Mouse (Mus musculus): Measurements from ENCODE around the gene Haus6. TPM values are rescaled to one million over a fixed set of nuclear protein-coding genes. Genes with fewer than 3 reads are reported as not detected.

Haus6 gene
- polyA plus RNA-seq, 1 experiment from 2014 or later: 6.3 TPM

DNA sequence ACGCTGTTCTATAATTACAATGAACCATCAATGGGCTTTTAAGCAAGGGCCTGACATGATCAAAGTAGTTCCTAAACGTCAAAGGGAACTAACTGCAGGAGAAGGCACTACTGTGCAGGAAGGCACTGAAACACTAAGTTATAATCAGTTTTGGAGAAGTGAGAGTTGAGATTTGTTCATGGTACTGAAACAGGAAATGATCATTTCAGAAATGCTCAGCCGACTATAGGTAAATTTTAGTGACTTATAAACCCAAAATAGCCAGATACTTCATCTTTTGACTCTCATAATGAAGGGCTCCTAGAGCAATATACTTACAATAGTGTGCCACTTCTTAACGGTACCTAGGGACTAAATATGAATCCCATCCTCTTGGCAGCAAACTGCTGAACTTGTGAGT, 31.8 kb downstream of the Haus6 start:
- no peak overlapping the region for H3K9ac ChIP-seq (replicated peaks; ENCODE audit: low read depth, low read length)
- no peak overlapping the region for H3K4me2 ChIP-seq (ENCODE audit: low read depth, low read length)
- no peak overlapping the region for H3K4me3 ChIP-seq (ENCODE audit: low read depth, low read length)
- H3K27ac ChIP-seq (ENCODE audit: low read depth, low read length): no peak overlapping the region
- peaks cover 19% of the 10 kb centered on the region; the same call in 1 of the 2 replicates for H3K4me1 ChIP-seq (ENCODE audit: control insufficient read depth, insufficient read depth, low read length)
- no peaks in the 10 kb centered on the region for H3K9me3 ChIP-seq (ENCODE audit: control insufficient read depth, low read length)
- ATAC-seq (ENCODE audit: low read depth): no peak
- peaks cover 14% of the 10 kb centered on the region for H3K36me3 ChIP-seq (ENCODE audit: control insufficient read depth, insufficient read depth, low read length)
- 55% methylated on average over 4 of the region's 4 CpGs for WGBS
- no peaks in the 10 kb centered on the region for H3K27me3 ChIP-seq (ENCODE audit: control insufficient read depth, insufficient read depth, low read length)

DNA sequence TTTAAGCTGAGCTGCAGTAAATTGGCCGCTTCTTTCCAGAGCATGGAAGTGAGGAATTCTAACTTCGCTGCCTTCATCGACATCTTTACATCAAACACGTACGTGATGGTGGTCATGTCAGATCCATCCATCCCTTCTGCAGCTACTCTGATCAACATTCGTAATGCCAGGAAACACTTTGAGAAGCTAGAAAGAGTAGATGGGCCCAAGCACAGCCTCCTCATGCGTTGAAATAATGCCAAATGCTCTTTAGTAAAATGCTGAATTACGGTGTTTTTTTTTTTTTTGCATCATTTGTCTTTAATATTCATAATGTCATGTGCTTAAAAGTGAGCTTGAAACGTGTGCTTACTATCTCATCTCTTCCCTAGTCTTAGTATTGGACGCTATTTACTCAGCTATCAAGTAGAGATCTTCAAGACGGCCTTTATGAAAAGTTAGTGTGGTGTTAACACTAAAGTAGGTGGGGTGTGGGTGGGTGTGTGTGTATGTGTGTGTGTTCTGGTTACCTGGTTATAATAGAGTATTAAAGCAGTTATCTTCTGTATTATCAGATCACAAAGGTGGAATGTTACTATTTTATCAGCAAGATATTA, 35.1 kb downstream of the Haus6 start:
- H3K27ac ChIP-seq (ENCODE audit: low read depth, low read length): no peak overlapping the region
- H3K9ac ChIP-seq (replicated peaks; ENCODE audit: low read depth, low read length): peak overlapping the region; percentile 89
- H3K4me3 ChIP-seq (ENCODE audit: low read depth, low read length): peak overlapping the region; percentile 68
- no peaks in the 10 kb centered on the region for H3K27me3 ChIP-seq (ENCODE audit: control insufficient read depth, insufficient read depth, low read length)
- H3K36me3 ChIP-seq (ENCODE audit: control insufficient read depth, insufficient read depth, low read length): peaks cover 3% of the 10 kb centered on the region; the same call in 1 of the 2 replicates
- H3K4me1 ChIP-seq (ENCODE audit: control insufficient read depth, insufficient read depth, low read length): peaks cover 19% of the 10 kb centered on the region; the same call in 1 of the 2 replicates
- peak overlapping the region; percentile 67 for H3K4me2 ChIP-seq (ENCODE audit: low read depth, low read length)
- no peaks in the 10 kb centered on the region for H3K9me3 ChIP-seq (ENCODE audit: control insufficient read depth, low read length)
- 10% methylated on average over 11 of the region's 11 CpGs for WGBS
- ATAC-seq (ENCODE audit: low read depth): no peak

DNA sequence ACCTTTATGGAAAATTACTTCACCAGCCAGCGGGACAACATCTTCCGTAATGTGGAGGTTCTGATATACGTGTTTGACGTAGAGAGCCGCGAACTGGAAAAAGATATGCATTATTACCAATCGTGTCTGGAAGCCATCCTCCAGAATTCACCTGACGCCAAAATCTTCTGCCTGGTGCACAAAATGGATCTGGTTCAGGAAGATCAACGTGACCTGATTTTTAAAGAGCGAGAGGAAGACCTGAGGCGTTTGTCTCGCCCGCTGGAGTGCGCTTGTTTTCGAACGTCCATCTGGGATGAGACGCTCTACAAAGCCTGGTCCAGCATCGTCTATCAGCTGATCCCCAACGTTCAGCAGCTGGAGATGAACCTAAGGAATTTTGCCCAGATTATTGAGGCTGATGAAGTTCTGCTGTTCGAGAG, 35.7 kb downstream of the Haus6 start:
- WGBS: under 1% methylated on average over 20 of the region's 20 CpGs
- Histone ChIP-seq H3K27me3 (ENCODE audit: control insufficient read depth, insufficient read depth, low read length) (no peaks in the 10 kb centered on the region), H3K36me3 (ENCODE audit: control insufficient read depth, insufficient read depth, low read length) (peaks cover 3% of the 10 kb centered on the region; the same call in 1 of the 2 replicates), H3K27ac (ENCODE audit: low read depth, low read length) (peak overlapping the region; percentile 96), H3K4me1 (ENCODE audit: control insufficient read depth, insufficient read depth, low read length) (peaks cover 19% of the 10 kb centered on the region; the same call in 1 of the 2 replicates), H3K9ac (replicated peaks; ENCODE audit: low read depth, low read length) (peak overlapping the region; percentile 89), H3K4me3 (ENCODE audit: low read depth, low read length) (peak overlapping the region; percentile 68), H3K4me2 (ENCODE audit: low read depth, low read length) (peak overlapping the region; percentile 67), H3K9me3 (ENCODE audit: control insufficient read depth, low read length) (no peaks in the 10 kb centered on the region)
- ATAC-seq (ENCODE audit: low read depth): no peak

DNA sequence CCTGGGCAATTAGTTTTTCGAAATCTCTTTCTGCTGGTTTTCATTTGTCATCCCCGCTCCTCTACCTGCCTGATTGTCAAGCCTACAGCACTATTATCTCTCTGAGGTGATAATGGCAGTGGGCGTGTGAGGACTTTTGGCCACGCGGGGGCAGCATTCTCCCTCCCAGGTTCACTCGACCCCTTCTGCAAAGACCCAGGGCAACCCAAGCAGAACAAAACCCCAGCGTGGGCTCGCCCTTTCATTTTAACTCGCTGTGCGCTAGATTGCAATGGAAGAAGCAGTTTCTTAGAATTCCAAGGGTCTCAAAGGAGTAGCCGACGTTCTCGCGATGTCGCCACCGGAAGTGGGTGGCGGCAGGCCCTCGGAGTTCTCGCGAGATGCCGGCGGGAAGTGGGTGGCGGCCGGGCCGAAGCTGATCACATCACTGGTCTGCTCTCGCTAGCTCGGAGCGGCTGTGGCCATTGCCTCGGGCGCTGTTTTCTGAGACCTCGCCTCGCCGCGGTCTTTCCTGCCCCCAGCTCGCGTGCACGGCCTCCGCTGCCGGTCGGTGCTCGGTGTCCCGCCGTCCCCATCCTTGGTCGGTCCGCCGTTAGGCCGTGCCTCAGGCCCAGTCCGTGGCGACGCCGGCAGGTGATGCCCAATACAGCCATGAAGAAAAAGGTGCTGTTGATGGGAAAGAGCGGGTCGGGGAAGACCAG, 36.4 kb downstream of the Haus6 start, which contains the start of gene Rraga:
Gene Rraga, plus strand, starts transcription at position 386 of the 701 bp plus-strand sequence.
- H3K4me2 ChIP-seq (ENCODE audit: low read depth, low read length): peak within 1 kb of the TSS; percentile 67
- H3K27me3 ChIP-seq (ENCODE audit: control insufficient read depth, insufficient read depth, low read length): no peaks in the 10 kb centered on the region
- peak within 1 kb of the TSS; percentile 68 for H3K4me3 ChIP-seq (ENCODE audit: low read depth, low read length)
- peak within 1 kb of the TSS; percentile 89 for H3K9ac ChIP-seq (replicated peaks; ENCODE audit: low read depth, low read length)
- no peaks in the 10 kb centered on the region for H3K9me3 ChIP-seq (ENCODE audit: control insufficient read depth, low read length)
- peaks cover 19% of the 10 kb centered on the region; the same call in 1 of the 2 replicates for H3K4me1 ChIP-seq (ENCODE audit: control insufficient read depth, insufficient read depth, low read length)
- peaks cover 3% of the 10 kb centered on the region; the same call in 1 of the 2 replicates for H3K36me3 ChIP-seq (ENCODE audit: control insufficient read depth, insufficient read depth, low read length)
- WGBS: under 1% methylated on average over 53 of the region's 53 CpGs
- peak within 1 kb of the TSS; percentile 96 for H3K27ac ChIP-seq (ENCODE audit: low read depth, low read length)
- peak; percentile 98 for ATAC-seq (ENCODE audit: low read depth)

DNA sequence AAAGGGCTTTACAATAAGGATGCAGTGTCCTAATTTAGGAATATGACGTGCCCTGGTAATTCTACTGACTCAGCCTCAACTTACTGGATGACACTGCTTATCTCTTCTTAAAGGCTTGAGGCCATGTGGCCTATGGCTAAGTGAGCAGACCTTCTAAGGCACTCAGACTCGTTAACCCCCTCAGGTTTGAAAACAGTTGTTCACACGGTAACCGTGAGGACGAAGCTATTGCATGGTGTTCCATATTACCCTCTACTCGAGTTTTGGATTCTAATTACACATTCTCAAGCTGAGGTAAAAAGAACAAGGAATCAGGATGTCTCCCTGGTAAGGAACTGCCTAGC, 36.9 kb downstream of the Haus6 start:
- 12% methylated on average over 6 of the region's 6 CpGs for WGBS
- peak overlapping the region; percentile 68 for H3K4me3 ChIP-seq (ENCODE audit: low read depth, low read length)
- peak overlapping the region; percentile 66 for H3K4me2 ChIP-seq (ENCODE audit: low read depth, low read length)
- ATAC-seq (ENCODE audit: low read depth): peak; percentile 55
- H3K36me3 ChIP-seq (ENCODE audit: control insufficient read depth, insufficient read depth, low read length): peaks cover 3% of the 10 kb centered on the region; the same call in 1 of the 2 replicates
- peak overlapping the region; percentile 89 for H3K9ac ChIP-seq (replicated peaks; ENCODE audit: low read depth, low read length)
- H3K9me3 ChIP-seq (ENCODE audit: control insufficient read depth, low read length): no peaks in the 10 kb centered on the region
- peak overlapping the region; percentile 96 for H3K27ac ChIP-seq (ENCODE audit: low read depth, low read length)
- H3K4me1 ChIP-seq (ENCODE audit: control insufficient read depth, insufficient read depth, low read length): peaks cover 19% of the 10 kb centered on the region; the same call in 1 of the 2 replicates
- no peaks in the 10 kb centered on the region for H3K27me3 ChIP-seq (ENCODE audit: control insufficient read depth, insufficient read depth, low read length)

DNA sequence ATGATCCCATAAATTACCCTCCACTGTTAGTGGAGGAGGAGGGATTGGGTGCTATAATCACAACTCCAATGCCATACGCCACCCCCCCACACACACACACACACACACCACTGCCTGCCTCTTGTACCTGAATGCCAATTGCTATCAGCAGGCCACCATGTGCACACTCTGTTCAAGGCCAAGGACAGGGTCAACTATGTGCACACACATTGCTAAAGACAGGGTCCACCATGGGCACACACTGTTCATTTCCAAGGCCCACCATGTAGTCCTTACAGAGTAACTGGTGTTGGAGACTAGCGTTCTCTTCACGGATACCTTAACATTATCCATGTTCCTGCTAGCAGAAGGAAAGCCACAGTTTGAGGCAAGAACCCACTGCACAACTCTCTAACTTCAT, 50.8 kb downstream of the Haus6 start:
- Histone ChIP-seq H3K27ac (ENCODE audit: low read depth, low read length) (no peak overlapping the region), H3K4me1 (ENCODE audit: control insufficient read depth, insufficient read depth, low read length) (no peaks in the 10 kb centered on the region), H3K9me3 (ENCODE audit: control insufficient read depth, low read length) (no peaks in the 10 kb centered on the region), H3K9ac (replicated peaks; ENCODE audit: low read depth, low read length) (no peak overlapping the region), H3K4me2 (ENCODE audit: low read depth, low read length) (no peak overlapping the region), H3K36me3 (ENCODE audit: control insufficient read depth, insufficient read depth, low read length) (no peaks in the 10 kb centered on the region), H3K4me3 (ENCODE audit: low read depth, low read length) (no peak overlapping the region), H3K27me3 (ENCODE audit: control insufficient read depth, insufficient read depth, low read length) (no peaks in the 10 kb centered on the region)
- WGBS: 97% methylated on average over 3 of the region's 3 CpGs
- no peak for ATAC-seq (ENCODE audit: low read depth)

DNA sequence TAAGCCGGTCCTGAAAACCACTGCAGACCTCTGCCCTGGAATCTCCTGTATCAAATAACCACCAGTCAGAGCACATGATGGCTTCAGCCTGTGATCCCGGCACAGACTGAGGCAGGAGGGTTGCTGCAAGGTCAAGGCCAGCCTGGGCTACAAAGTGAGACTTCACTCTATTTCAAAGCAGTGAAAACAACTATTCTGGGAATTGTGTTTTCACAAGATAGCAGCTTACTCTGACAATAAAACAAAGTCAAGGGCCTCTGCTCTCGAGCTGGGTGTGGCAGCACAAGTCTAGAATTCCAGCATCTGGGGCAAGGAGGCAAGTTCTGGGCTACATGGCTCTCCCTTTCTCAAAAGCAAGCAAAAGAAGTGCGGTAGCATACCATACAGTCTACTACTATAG, 52.8 kb downstream of the Haus6 start:
- Histone ChIP-seq H3K9ac (replicated peaks; ENCODE audit: low read depth, low read length) (no peak overlapping the region), H3K4me1 (ENCODE audit: control insufficient read depth, insufficient read depth, low read length) (no peaks in the 10 kb centered on the region), H3K9me3 (ENCODE audit: control insufficient read depth, low read length) (no peaks in the 10 kb centered on the region), H3K27me3 (ENCODE audit: control insufficient read depth, insufficient read depth, low read length) (no peaks in the 10 kb centered on the region), H3K4me3 (ENCODE audit: low read depth, low read length) (no peak overlapping the region), H3K27ac (ENCODE audit: low read depth, low read length) (no peak overlapping the region), H3K36me3 (ENCODE audit: control insufficient read depth, insufficient read depth, low read length) (no peaks in the 10 kb centered on the region), H3K4me2 (ENCODE audit: low read depth, low read length) (no peak overlapping the region)
- no peak for ATAC-seq (ENCODE audit: low read depth)
- WGBS: 80% methylated on average over 4 of the region's 4 CpGs

DNA sequence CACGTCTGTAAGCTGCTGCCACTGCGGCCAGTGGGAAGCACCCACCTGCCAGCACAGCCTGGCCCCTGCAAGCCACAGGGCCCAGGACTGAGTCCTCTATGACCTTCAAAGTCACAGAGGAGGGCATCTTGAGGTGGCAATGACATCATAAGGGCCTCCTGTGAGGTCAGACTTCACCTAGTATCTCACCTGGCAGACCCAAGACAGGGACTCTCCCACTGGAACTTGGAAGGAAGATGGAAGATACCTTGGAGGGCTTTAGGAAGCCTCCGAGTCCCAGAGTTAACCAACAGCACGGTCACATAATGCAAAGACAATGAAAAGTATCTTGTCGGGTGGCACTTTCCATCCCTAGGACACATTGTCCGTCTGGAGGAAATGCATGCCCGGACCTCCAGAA, 53.6 kb downstream of the Haus6 start, which contains the start of gene Saxo1:
Gene Saxo1, minus strand, starts transcription at position 101 of the 400 bp plus-strand sequence.
- no peak within 1 kb of the TSS for H3K4me2 ChIP-seq (ENCODE audit: low read depth, low read length)
- H3K4me3 ChIP-seq (ENCODE audit: low read depth, low read length): no peak within 1 kb of the TSS
- no peaks in the 10 kb centered on the region for H3K36me3 ChIP-seq (ENCODE audit: control insufficient read depth, insufficient read depth, low read length)
- H3K27me3 ChIP-seq (ENCODE audit: control insufficient read depth, insufficient read depth, low read length): no peaks in the 10 kb centered on the region
- WGBS: 92% methylated on average over 7 of the region's 7 CpGs
- no peaks in the 10 kb centered on the region for H3K9me3 ChIP-seq (ENCODE audit: control insufficient read depth, low read length)
- H3K27ac ChIP-seq (ENCODE audit: low read depth, low read length): no peak within 1 kb of the TSS
- no peak for ATAC-seq (ENCODE audit: low read depth)
- no peaks in the 10 kb centered on the region for H3K4me1 ChIP-seq (ENCODE audit: control insufficient read depth, insufficient read depth, low read length)
- no peak within 1 kb of the TSS for H3K9ac ChIP-seq (replicated peaks; ENCODE audit: low read depth, low read length)

DNA sequence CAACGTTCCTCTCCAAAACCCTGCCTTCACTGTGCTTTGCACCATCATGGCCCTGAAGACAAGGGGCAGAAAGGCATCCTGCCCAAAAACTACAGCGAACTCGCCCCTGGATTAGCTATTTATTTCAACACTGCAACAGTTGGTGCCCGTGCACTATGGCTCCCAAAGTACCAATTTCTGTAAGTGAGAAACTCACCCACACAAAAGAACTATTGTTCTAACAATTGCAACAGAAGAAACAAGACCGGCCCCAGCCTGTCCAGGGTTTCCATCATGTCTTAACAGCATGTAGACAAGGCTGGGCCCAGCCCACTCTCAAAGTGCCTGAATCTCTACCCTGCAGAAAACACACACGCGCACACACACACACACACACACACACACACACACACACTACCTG, 54.5 kb downstream of the Haus6 start:
- Histone ChIP-seq H3K27ac (ENCODE audit: low read depth, low read length) (no peak overlapping the region), H3K9ac (replicated peaks; ENCODE audit: low read depth, low read length) (no peak overlapping the region), H3K27me3 (ENCODE audit: control insufficient read depth, insufficient read depth, low read length) (no peaks in the 10 kb centered on the region), H3K4me1 (ENCODE audit: control insufficient read depth, insufficient read depth, low read length) (no peaks in the 10 kb centered on the region), H3K9me3 (ENCODE audit: control insufficient read depth, low read length) (no peaks in the 10 kb centered on the region), H3K36me3 (ENCODE audit: control insufficient read depth, insufficient read depth, low read length) (no peaks in the 10 kb centered on the region), H3K4me3 (ENCODE audit: low read depth, low read length) (no peak overlapping the region), H3K4me2 (ENCODE audit: low read depth, low read length) (no peak overlapping the region)
- no peak for ATAC-seq (ENCODE audit: low read depth)
- 58% methylated on average over 7 of the region's 7 CpGs for WGBS
